Mouse (Mus musculus): ENCODE measurements around the gene Creld2.
A peak's percentile ranks its signal among the peaks of the same experiment; 100 is the strongest.

The Creld2 gene

GRCm38 (mm10) chr15:88828800-88829705, 9.6 kb downstream of the Creld2 start:
- DNase-seq (ENCODE audit: low read depth): peak; percentile 92

DNA sequence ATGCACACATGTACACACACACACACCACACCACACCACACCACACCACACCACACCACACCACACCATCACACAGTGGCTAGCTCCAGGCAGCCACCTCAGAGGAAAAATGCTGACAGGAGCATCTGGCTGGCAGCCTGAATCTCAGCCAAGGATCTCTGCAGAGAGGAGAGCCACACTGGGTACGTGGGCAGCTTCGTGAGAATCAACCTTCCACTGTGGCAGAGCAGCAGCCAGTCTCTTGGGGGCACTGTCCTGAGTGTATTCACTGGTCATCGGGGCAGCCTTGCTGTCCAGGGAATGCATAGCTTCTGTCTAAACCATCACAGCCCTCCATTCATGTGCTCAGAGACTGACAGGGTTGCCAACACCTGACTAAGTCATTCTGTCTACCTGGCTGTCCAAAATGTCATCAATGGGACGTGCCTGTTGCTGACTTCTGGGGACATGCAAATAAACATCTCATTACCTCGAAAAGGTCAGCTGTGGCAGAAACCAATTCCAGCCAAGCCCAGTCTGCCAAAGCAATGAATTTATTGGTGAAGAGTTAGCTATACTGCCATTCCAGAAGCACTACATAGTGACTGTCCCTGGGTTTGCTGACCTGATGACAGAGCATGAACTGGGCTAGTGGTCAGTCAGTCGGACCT, 10.5 kb downstream of the Creld2 start:
- DNase-seq (ENCODE audit: low read depth): no peak

DNA sequence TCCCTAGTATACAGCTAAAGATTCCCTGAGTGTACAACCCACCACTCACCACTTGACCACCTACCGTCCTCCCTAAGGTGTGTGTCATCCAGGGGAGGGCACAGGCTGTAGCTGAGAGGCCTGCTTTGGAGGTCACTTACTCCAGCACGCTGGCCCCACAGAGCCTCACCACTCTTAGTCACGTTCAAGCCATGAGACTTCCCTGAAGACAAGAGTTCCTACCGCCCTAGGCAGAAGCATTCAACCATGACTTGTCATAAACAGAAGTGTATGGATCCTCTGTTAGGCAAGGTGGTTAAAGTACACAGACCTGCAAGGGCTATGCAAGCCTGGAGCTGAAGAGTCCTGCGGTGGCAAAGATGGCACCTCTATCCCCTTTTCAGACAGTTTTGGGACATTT, 11.2 kb downstream of the Creld2 start:
- no peak for DNase-seq (ENCODE audit: low read depth)

DNA sequence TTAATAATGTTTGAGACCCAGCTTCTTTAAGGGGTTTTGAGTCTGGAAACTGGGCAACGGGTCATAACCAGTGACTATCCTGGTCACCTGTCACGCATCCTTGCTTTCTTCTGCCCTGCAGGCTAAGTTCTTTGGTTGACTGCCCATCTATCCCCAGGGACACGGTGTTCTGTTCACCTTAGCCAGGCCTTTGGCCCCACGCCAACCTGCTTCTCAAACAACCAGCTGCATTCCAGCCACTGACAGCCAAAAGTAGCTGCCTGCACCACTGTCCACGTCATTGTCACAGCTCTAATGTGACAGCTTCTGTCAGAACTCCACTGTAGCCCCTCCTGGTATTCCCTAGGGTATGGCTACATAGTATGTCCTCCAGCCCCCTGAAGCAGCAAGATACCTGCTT, 12.0 kb downstream of the Creld2 start:
- no peak for DNase-seq (ENCODE audit: low read depth)

DNA sequence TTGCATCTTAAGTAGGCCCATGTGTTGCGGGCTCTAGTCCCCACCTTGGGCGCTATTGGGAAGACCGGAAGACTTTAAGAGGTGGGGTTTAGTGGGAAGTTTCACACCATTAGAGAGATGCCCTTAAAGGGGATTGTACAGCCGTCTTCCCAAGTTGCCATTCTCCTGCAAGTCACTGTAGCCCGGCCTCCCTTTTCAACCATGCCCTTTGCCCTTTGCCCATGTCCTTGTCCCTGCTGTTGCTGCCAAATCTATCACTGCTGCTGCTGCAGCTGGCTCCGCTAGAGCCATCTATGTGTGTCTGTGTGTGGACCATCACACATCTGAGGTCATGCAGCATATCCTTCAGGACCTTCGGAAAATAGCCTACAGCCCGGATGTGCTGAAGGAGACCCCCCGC, 13.1 kb downstream of the Creld2 start:
- DNase-seq (ENCODE audit: low read depth): no peak

- peak; percentile 34 for DNase-seq (ENCODE audit: low read depth)
Observed at GRCm38 (mm10) chr15:88836031-88836430, 16.6 kb downstream of the Creld2 start.

- DNase-seq (ENCODE audit: low read depth): no peak
Observed at GRCm38 (mm10) chr15:88836571-88836970, 17.1 kb downstream of the Creld2 start.

- peak; percentile 81 for DNase-seq (ENCODE audit: low read depth)
Observed at GRCm38 (mm10) chr15:88837199-88837932, 17.9 kb downstream of the Creld2 start.

DNA sequence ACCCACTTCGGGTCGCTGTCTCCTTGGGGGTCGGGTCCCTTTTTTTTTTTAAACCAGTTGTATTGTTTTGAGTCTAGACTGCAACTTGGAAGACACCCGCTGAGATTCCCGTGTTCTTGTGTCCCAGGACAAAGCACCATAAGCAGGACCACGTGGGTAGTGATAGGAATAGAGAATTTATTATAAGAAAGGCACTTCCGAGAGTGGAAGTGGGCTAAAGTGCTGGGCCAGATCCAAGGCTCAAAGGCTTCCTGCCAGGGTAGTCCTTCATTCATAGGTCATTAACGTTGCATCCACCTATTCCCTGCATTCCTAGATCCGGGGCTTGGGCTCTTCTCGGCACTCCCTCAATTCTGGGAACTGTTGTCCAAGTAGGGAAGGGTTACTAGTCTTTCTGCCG, 18.5 kb downstream of the Creld2 start:
- no peak for DNase-seq (ENCODE audit: low read depth)

- no peak for DNase-seq (ENCODE audit: low read depth)
Observed at GRCm38 (mm10) chr15:88839271-88839670, 19.8 kb downstream of the Creld2 start.

GRCm38 (mm10) chr15:88840126-88840525, 20.7 kb downstream of the Creld2 start:
- no peak for DNase-seq (ENCODE audit: low read depth)

- DNase-seq (ENCODE audit: low read depth): no peak
Observed at GRCm38 (mm10) chr15:88841160-88841559, 21.7 kb downstream of the Creld2 start.

GRCm38 (mm10) chr15:88841580-88842299, 22.3 kb downstream of the Creld2 start:
- no peak for DNase-seq (ENCODE audit: low read depth)

DNA sequence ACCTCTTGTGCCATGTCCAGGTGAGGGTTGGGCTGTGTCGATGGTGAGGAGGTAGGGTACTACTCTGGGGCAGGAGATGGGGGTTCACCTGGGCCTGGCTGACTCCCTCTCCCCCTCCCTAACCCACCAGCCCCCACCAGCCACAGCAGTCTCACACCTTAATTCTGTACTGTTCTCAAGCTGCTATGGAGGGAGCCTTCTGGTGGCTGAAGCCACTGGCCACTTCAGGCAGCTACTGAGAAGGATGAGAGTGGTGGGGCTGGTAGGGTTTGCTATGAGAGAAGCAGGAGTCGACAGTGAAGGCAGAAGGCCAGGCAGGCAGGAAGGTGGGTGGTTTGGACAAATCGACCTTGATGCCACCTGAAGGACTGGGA, 22.8 kb downstream of the Creld2 start:
- DNase-seq (ENCODE audit: low read depth): no peak

GRCm38 (mm10) chr15:88843486-88844097, 24.1 kb downstream of the Creld2 start:
- DNase-seq (ENCODE audit: low read depth): no peak

DNA sequence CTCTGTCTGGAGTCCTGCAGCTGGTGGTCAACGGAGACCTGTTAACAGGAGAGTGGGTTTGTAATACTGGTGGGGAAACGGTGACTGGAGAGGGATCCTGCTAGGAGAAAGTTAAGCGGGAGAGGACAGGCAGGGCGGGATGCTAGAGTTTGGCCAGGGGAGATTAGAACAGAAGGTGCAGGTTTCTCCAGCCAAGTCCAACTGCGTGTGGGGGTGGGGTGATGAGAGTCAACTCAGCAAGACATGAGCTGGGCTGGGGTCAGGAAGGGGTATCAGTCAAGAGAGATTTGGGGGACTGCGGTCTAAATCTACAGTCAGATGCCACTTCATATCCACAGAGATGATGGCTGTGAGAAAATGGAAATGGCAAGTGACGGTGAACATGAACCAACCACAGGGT, 25.5 kb downstream of the Creld2 start:
- no peak for DNase-seq (ENCODE audit: low read depth)

- no peak for DNase-seq (ENCODE audit: low read depth)
Observed at GRCm38 (mm10) chr15:88848661-88849060, 29.2 kb downstream of the Creld2 start.

DNA sequence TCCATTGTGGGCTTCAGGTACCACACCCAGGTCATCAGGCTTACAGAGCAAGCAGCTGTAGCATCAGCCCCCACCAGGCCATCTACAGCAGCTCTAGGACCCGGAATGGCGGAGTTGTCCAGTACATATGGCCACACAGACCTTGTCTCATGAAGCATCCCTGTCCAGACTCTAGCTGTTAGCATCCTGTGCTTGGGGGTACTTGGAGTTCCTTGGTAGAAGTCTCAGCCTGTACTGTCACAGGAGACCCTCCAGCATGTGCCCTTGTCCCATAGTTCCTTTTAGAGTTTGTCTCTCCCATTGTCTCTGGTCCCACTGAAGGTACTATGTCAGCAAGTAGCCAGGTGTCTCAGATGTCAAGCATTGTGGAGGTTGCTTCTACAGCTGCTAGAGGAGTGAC, 30.2 kb downstream of the Creld2 start:
- DNase-seq (ENCODE audit: low read depth): no peak

DNA sequence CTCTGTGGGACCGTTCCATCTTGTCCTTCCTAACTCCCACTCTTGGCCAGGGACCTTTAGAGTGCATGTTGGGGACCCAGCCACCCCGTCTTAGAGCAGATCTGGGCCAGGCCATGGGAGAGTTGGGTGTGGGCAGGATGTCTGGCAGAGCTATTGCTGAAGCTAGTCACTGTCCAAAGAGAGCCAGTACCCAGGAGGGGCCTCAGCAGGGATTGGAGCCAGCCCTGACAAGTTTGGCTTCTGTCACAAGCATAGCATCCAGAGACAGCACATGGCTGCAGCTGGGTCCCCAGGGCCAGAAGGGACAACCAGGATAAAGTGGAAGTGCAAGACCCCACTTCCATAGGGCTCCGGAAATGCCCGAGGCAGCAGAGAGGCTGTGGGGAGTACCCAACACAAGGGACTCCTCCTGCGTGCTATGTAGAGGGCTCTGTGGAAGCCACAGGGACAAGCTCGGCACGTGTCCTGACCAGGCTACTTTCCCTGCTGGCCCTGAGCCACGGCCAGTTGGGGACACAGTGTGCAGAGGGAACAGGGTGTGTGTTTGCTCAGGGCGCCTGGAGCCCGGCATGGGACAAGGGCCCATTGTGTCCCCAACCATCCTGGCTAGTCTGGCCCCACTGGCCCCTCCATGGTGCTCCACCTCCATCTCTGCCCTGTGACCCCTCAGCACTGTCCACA, 30.8 kb downstream of the Creld2 start:
- no peak for DNase-seq (ENCODE audit: low read depth)

DNA sequence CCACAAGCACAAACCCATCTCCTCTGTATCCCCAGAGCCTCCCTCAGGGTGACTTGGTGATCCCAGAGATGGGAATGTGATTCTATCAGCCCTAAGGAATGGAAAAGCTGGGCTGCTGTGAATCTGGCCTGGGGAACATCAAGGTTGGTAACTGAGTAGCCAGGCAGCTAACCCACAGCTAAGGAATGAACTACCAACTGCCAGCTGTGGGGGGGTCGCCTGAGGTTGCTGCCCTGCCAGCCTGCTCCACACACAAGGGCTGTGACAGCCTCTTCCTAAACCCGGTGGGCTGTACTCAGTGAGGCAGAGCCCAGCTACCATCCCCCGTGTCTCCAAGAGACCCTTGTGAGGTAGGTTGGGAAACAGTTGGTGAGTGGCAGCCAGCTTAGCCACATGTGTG, 31.6 kb downstream of the Creld2 start:
- DNase-seq (ENCODE audit: low read depth): no peak

DNA sequence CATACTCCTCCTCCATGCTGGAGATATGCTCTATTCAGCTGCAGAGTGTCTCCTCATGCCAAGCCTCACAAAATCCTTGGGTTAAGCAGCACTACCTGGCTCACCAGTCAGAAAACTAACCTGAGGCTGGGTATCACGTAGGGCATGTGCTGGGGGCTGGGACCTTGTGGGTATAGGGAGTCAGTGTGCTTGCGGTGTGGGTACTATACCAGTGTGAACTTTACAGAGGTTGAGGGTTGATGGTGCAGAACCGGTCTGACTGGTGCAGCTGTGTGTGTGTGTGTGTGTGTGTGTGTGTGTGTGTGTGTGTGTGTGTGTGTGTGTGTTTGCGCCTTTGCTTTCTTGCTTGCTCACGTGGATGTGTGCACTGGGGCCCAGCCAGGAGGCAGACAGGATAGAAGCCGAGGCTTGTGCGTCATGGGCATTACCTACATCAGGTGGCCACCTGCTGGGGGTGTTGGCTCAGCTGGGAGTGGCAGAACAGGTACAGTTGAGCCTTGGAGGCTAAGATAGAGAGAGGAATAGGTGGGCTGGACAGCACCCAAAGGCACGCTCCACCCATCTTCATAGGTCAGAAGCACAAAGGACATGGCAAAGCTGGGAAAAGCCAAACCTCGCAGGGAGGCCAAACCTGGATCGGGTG, 32.2 kb downstream of the Creld2 start:
- no peak for DNase-seq (ENCODE audit: low read depth)
